Mouse (Mus musculus) heart, postnatal 0 days (tissue): ENCODE results near the gene Txndc8.

ENCODE experiments used
- CTCF ChIP-seq: IDR thresholded peaks from 2 replicates; pipeline ENCODE4 v1.5.1; 2016; ENCODE audit warnings: antibody characterized with exemption, control low read depth, low read depth
- EP300 ChIP-seq: IDR thresholded peaks from 2 replicates; pipeline ENCODE4 v1.6.1; 2016; ENCODE audit warnings: antibody characterized with exemption, low read depth

GRCm38 (mm10) chr4:57940631-57941030, 68.3 kb downstream of the Txndc8 start:
- TF ChIP-seq CTCF (no peak), EP300 (no peak)
